Mouse (Mus musculus) cerebellum, adult 2 months (tissue): Measurements from ENCODE around the gene Hfe2.

Experiments
- CTCF ChIP-seq: fragments of 200-500 bp; IDR thresholded peaks from 2 replicates; pipeline ENCODE4 v1.5.1; 2011; ENCODE audit warnings: low read depth, mild to moderate bottlenecking, control low read depth, low read length, moderate library complexity, borderline replicate concordance; ENCODE audit not compliant: insufficient read depth
- POLR2A ChIP-seq: fragments of 200-500 bp; IDR thresholded peaks from 2 replicates; pipeline ENCODE4 v1.6.1; 2011; ENCODE audit warnings: low read length, control low read depth, borderline replicate concordance; ENCODE audit not compliant: insufficient read depth

DNA sequence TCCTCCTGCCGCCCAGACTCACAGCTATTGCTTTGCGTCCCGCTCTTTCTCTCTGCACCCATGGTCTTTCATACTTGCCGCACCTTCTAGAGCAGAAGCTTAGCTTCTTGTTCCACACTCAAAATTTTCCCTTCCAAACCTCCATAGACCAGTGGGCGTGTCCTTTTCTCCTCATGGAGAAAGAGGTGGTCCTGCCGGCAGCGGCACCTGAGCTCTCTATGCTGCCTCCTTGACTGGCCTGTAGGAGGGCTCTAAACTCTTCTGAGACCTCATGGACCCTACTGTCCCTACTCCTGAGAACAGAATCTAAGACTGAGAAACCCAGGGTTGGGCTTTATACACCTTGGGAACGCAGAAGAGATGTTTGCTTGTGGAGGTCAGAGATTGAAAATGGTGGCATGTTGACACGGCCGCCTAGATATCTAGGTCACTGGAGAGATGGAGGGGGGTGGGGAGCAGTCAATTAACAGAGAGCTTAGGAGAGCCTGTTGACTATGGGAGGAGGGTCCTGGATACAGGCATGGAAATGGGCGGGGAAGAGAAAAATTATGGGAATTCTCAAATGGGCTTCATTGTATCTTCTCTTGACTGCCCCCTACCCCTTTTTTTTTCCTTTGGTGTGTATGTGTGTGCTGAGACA lies 45.1 kb downstream of the Hfe2 start:
- no peak for TF ChIP-seq CTCF
- TF ChIP-seq POLR2A: no peak
